Mouse (Mus musculus) embryonic facial prominence, embryonic 15.5 days (tissue): ENCODE measurements around the gene Epha6. TPM values are rescaled to one million over a fixed set of nuclear protein-coding genes. Genes with fewer than 3 reads are reported as not detected.

Experiments
- ATAC-seq: fragments of 200-750 bp; cut with Nextera tagmentation; 2 replicates; pipeline ENCODE4 v1.8.0; 2017; ENCODE audit warnings: low read depth, moderate TSS enrichment; ENCODE audit not compliant: insufficient number of reproducible peaks, low FRiP score, low TSS enrichment
- H3K27ac ChIP-seq: fragments of 300-500 bp; sonication (generic); replicated peaks from 2 replicates; pipeline ENCODE4 v1.5.1; 2015; ENCODE audit warnings: mild to moderate bottlenecking, inconsistent platforms
- H3K27me3 ChIP-seq: fragments of 300-500 bp; sonication (generic); 2 replicates; pipeline ENCODE4 v1.6.1; 2015; ENCODE audit warnings: inconsistent platforms
- H3K36me3 ChIP-seq: fragments of 300-500 bp; sonication (generic); 2 replicates; pipeline ENCODE4 v1.6.1; 2015; ENCODE audit warnings: mild to moderate bottlenecking, inconsistent platforms
- H3K4me1 ChIP-seq: fragments of 300-500 bp; sonication (generic); 2 replicates; pipeline ENCODE4 v1.6.1; 2015; ENCODE audit warnings: inconsistent platforms
- H3K4me2 ChIP-seq: fragments of 300-500 bp; sonication (generic); replicated peaks from 2 replicates; pipeline ENCODE4 v1.6.1; 2015; ENCODE audit warnings: mild to moderate bottlenecking, inconsistent platforms
- H3K4me3 ChIP-seq: fragments of 300-500 bp; sonication (generic); replicated peaks from 2 replicates; pipeline ENCODE4 v1.5.1; 2015; ENCODE audit warnings: mild to moderate bottlenecking, inconsistent platforms
- H3K9ac ChIP-seq: fragments of 300-500 bp; sonication (generic); 2 replicates; pipeline ENCODE4 v1.6.1; 2015; ENCODE audit warnings: inconsistent platforms
- H3K9me3 ChIP-seq: fragments of 300-500 bp; sonication (generic); replicated peaks from 2 replicates; pipeline ENCODE4 v1.6.1; 2016; ENCODE audit warnings: inconsistent platforms
- WGBS: fragments of 180-500 bp; shearing (Covaris S2); methylation state at CpG from one replicate; pipeline ENCODE4 v1.1.7; 2015; 5-methylcytosine and 5-hydroxymethylcytosine counted together
- polyA plus RNA-seq: library from polyadenylated mRNA; unstranded; fragments of >200 nt; fragmentation: Nextera tagmentation; extraction: Ambion mirVana; gene quantifications from 2 replicates; pipeline ENCODE4 v1.2.1, GENCODE M21; 2015

Epha6 gene
- polyA plus RNA-seq, 1 experiment from 2014 or later, result 0.77 TPM

DNA sequence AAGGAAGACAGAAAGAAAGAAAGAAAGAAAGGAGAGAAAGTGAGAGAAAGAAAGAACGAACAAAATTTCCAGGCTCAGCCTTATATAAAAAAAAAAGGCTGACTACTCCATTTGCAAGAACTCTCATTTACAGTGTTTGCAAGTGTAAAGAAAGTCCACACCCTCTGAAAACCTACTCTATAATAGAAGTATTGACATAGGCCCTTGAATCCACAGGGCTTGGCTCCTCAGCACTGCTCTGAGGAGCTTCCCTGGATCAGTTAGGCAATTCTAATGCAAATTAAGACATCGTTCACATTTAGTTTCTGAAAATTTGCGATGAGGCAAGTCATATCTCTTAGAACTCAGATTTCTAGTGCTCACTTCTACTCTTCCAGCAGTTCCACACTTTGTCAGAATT lies 483.9 kb downstream of the Epha6 start:
- Histone ChIP-seq H3K36me3 (no peaks in the 10 kb centered on the region), H3K9ac (no peak overlapping the region), H3K4me3 (no peak overlapping the region), H3K4me2 (no peak overlapping the region), H3K4me1 (no peaks in the 10 kb centered on the region), H3K27me3 (no peaks in the 10 kb centered on the region), H3K27ac (no peak overlapping the region), H3K9me3 (no peaks in the 10 kb centered on the region)
- 79% methylated on average over 3 of the region's 3 CpGs for WGBS
- no peak for ATAC-seq

DNA sequence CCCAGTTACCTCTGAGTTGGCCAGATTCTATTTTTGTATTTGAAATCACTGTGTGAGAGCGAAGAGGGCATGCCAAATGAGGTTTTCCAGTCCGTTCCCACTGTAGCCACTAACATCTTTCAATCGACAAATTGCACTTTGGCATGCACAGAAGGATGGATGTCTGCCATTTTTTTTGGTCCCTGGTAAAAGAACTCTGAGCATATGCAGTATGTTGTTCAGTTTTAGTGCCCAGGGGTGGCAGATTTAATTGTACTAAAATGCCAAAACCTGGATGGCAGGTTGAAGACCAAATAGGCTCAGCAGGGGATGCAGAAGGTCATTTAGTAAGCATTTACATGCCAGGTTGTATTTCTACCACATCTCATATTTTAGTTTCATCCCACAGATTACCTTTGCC lies 503.1 kb downstream of the Epha6 start:
- H3K4me3 ChIP-seq, result no peak overlapping the region
- no peaks in the 10 kb centered on the region for H3K4me1 ChIP-seq
- no peak overlapping the region for H3K27ac ChIP-seq
- no peaks in the 10 kb centered on the region for H3K36me3 ChIP-seq
- H3K27me3 ChIP-seq, result no peaks in the 10 kb centered on the region
- 45% methylated on average over 3 of the region's 3 CpGs for WGBS
- H3K9ac ChIP-seq, result no peak overlapping the region
- no peaks in the 10 kb centered on the region for H3K9me3 ChIP-seq
- no peak overlapping the region for H3K4me2 ChIP-seq
- no peak for ATAC-seq

DNA sequence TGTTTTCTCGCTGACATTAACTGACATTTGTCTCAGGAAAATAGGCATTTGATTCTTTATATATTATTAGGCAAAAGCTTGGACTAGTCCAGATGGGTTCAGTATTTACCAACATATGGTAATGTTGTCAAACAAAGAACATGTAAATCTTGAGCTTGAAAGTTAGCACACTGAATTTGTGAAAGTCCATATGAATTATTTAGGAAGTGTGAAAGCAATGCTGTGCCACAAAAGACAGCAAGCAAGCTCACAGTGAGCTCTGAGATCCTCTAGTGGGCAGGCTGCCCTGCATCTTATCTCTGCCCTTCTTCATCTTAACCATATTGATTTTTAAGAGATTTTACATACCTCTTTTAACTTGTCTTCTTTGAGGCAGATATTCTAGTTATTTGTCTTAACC lies 510.0 kb downstream of the Epha6 start:
- no peaks in the 10 kb centered on the region for H3K36me3 ChIP-seq
- H3K4me2 ChIP-seq, result no peak overlapping the region
- WGBS, result 63% methylated on average over 1 of the region's 1 CpGs
- no peak overlapping the region for H3K4me3 ChIP-seq
- no peak overlapping the region for H3K27ac ChIP-seq
- no peak for ATAC-seq
- no peaks in the 10 kb centered on the region for H3K9me3 ChIP-seq
- H3K27me3 ChIP-seq, result no peaks in the 10 kb centered on the region
- H3K4me1 ChIP-seq, result no peaks in the 10 kb centered on the region
- no peak overlapping the region for H3K9ac ChIP-seq

DNA sequence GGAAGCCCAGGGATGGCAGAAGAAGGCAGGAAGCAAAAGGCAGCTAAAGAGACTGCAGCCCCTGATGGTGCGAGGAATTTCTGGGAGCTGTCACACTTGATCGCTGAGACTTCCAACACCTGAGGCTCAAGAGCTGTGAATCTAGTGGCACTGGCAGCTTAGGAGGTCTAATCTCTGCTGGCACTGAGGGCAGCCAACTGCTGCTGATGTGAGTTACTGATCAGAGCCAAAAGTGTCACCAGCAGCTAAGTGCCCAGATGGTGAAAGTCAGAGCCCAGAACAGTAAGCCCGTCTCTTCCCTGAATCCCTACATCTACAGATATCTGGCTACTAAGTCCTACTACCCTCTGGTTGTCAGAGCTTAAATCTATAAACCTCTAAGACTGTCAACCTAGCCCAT lies 518.4 kb downstream of the Epha6 start:
- H3K36me3 ChIP-seq, result no peaks in the 10 kb centered on the region
- no peak overlapping the region for H3K9ac ChIP-seq
- H3K4me3 ChIP-seq, result no peak overlapping the region
- 88% methylated on average over 3 of the region's 3 CpGs for WGBS
- H3K27me3 ChIP-seq, result no peaks in the 10 kb centered on the region
- H3K27ac ChIP-seq, result no peak overlapping the region
- ATAC-seq, result no peak
- H3K4me2 ChIP-seq, result no peak overlapping the region
- H3K9me3 ChIP-seq, result no peaks in the 10 kb centered on the region
- H3K4me1 ChIP-seq, result no peaks in the 10 kb centered on the region

DNA sequence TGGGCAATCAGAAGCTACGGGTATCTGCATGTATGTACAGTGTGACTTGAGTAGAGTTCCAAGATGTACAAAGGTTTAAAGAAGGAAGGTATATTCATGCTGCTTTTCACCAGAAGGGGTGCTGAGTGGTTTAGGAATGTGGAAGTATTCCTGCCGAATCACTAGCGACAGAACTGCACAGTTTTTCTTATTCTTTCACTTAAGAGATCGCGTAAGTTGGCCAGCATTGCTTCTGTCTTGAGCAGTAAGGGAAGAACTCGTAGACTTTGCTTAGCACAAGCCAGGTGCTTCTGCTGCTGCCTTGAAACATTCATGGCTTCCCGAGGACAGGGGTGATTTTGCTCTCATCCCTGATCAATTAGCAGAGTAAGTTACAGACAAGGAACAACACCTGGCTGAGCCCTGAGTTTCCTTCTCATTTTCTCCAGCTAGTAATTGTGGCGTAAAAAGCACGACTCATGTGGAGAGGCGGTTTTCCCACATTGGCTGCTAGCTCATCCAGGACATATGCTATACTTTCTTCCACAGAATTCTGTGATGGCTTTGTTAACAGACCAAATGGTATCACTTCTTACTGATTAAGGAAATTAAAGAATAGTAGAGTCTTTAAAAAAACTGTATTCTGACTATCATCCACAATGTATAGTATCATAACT lies 534.7 kb downstream of the Epha6 start:
- Histone ChIP-seq H3K36me3 (no peaks in the 10 kb centered on the region), H3K9ac (no peak overlapping the region), H3K4me3 (no peak overlapping the region), H3K27me3 (no peaks in the 10 kb centered on the region), H3K4me1 (no peaks in the 10 kb centered on the region), H3K4me2 (no peak overlapping the region), H3K27ac (no peak overlapping the region), H3K9me3 (no peaks in the 10 kb centered on the region)
- 75% methylated on average over 10 of the region's 10 CpGs for WGBS
- ATAC-seq, result no peak

DNA sequence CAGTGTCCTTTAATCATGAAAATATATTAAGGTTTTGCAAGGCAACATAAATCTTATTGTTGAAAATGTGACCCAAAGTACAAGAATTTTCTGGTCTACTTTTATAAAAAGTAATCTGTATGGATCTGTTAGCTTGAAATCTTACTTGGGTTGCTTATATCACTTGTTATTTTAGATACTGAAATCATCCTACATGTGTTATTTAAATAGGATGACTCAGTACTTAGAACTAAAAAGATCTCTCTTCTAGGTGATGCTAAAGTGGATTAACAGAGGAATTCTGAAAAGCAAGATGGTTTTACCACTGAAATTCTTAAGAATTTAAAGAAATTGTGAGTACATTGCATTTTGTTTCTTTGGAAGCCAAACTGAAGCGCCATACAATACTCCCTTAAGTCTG lies 561.5 kb downstream of the Epha6 start:
- H3K27me3 ChIP-seq, result no peaks in the 10 kb centered on the region
- H3K36me3 ChIP-seq, result no peaks in the 10 kb centered on the region
- H3K4me2 ChIP-seq, result no peak overlapping the region
- H3K9me3 ChIP-seq, result no peaks in the 10 kb centered on the region
- H3K27ac ChIP-seq, result no peak overlapping the region
- WGBS, result 71% methylated on average over 1 of the region's 1 CpGs
- no peaks in the 10 kb centered on the region for H3K4me1 ChIP-seq
- H3K9ac ChIP-seq, result no peak overlapping the region
- no peak overlapping the region for H3K4me3 ChIP-seq
- no peak for ATAC-seq

DNA sequence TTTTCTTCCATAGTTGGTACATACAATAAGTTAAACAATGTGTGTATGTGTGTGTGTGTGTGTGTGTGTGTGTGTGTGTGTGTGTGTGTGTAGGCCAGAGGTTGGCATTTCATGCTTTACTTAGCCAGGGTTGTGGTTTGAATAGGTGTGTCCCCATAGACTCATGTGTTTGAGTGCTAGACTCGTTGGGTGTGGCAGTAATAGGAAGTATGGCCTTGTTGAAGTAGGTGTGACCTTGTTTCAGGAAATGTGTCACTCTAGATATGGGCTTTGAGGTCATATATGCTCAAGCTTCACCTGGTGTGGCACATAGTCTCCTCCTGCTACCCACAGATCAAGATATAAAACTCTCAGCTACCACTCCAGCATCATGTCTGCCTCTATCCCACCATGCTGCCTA lies 577.0 kb downstream of the Epha6 start:
- H3K4me2 ChIP-seq, result no peak overlapping the region
- no peaks in the 10 kb centered on the region for H3K9me3 ChIP-seq
- H3K4me1 ChIP-seq, result no peaks in the 10 kb centered on the region
- ATAC-seq, result no peak
- H3K9ac ChIP-seq, result no peak overlapping the region
- H3K4me3 ChIP-seq, result no peak overlapping the region
- H3K27me3 ChIP-seq, result no peaks in the 10 kb centered on the region
- no peaks in the 10 kb centered on the region for H3K36me3 ChIP-seq
- WGBS, result 67% methylated on average over 1 of the region's 1 CpGs
- no peak overlapping the region for H3K27ac ChIP-seq

DNA sequence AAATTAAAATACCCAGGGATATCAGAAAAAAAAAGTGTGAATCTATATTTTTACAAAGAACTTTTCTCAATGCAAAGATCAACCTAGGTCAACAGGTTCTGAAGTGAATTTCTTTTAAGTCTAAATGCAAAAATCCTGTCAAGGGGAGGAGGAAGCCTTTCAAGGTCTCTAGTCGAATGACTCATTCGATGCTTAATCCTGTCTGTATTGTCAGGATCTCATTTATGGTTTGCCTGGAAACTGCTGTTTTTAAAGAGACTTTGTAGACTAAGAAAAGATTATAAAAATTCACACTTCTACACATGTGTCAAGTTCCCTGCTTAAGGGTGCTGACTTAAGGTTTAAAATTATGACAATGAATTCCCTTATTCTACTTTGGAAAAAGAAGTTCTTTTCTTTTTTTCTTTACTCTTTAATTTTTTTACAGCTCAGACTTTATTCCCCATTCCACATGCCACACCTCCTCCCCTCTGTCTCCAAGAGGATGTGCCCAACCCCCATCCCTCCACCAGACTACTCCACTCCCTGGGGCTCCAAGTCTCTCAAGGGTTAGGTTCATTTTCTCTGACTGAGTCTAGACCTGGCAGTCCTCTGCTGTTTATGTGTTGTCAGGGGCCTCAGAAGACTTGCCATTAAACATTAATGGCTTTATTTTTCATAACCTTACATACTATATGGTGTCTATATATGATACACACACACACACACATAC lies 598.3 kb downstream of the Epha6 start:
- no peaks in the 10 kb centered on the region for H3K36me3 ChIP-seq
- WGBS, result 49% methylated on average over 2 of the region's 2 CpGs
- no peaks in the 10 kb centered on the region for H3K4me1 ChIP-seq
- ATAC-seq, result no peak
- no peak overlapping the region for H3K9ac ChIP-seq
- H3K27ac ChIP-seq, result no peak overlapping the region
- no peak overlapping the region for H3K4me3 ChIP-seq
- no peaks in the 10 kb centered on the region for H3K9me3 ChIP-seq
- H3K4me2 ChIP-seq, result no peak overlapping the region
- H3K27me3 ChIP-seq, result no peaks in the 10 kb centered on the region

DNA sequence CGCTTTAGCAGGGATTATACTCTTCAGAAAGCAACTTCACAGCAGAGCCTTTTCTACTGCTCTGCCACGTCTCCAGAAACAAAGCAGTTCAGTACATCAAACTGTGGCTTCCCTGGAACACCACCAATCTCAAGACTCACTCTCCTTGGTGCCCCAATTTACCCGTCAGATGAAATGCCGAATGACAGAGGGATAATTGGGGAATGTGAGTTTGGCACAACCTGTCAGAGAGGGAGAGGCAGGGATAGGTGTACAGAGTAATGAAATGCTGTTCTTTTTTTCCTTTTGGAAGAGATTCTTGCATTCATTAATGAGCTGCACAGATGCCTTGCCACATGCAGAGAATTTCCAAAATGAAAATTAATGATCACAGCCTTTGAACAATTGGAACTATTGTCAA lies 635.5 kb downstream of the Epha6 start:
- H3K4me1 ChIP-seq, result no peaks in the 10 kb centered on the region
- no peaks in the 10 kb centered on the region for H3K27me3 ChIP-seq
- no peak overlapping the region for H3K27ac ChIP-seq
- no peak overlapping the region for H3K4me3 ChIP-seq
- 47% methylated on average over 4 of the region's 4 CpGs for WGBS
- no peak overlapping the region for H3K9ac ChIP-seq
- no peak overlapping the region for H3K4me2 ChIP-seq
- no peak for ATAC-seq
- H3K9me3 ChIP-seq, result no peaks in the 10 kb centered on the region
- no peaks in the 10 kb centered on the region for H3K36me3 ChIP-seq

DNA sequence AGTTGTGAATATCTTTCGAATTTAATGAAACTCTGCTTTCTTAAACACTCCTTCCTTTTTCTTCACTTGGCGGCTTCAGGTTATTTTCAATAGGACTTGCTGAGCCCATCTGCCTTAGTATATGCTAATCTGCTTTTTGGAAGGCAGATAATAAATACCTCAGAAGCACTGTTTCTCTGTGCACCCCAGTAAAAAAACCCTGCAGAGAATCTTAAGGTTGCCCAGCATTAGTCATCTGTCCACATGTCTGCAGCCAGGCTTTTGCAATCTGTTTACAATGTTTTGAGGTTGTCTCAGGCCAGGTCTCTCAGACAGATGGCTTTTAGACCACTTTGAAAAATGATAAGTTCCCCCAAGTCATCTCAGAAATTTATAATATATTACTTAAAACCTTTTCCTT lies 649.6 kb downstream of the Epha6 start:
- H3K9ac ChIP-seq, result no peak overlapping the region
- H3K9me3 ChIP-seq, result no peaks in the 10 kb centered on the region
- no peak for ATAC-seq
- no peak overlapping the region for H3K4me3 ChIP-seq
- H3K36me3 ChIP-seq, result no peaks in the 10 kb centered on the region
- no peaks in the 10 kb centered on the region for H3K4me1 ChIP-seq
- WGBS, result 82% methylated on average over 2 of the region's 2 CpGs
- no peak overlapping the region for H3K27ac ChIP-seq
- no peaks in the 10 kb centered on the region for H3K27me3 ChIP-seq
- no peak overlapping the region for H3K4me2 ChIP-seq

DNA sequence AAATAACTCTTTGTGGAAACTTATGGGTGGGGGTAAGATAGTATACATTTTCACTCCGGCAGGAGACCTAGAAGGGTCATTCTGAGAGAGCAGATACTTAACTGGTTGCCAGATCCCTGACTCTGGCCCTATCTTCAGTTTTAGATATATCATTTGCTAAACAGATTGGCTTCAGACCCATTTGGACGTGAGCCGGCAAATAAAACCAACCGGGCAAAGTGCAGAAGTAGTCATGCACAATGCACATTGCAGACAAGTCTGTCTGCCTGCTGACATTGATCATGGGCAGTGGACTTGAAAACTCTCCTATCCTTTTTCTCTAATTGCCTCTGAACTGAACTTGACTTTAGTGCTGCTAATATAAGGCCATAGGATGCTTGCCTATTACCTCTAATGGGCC lies 681.6 kb downstream of the Epha6 start:
- H3K4me1 ChIP-seq, result no peaks in the 10 kb centered on the region
- no peak overlapping the region for H3K27ac ChIP-seq
- no peaks in the 10 kb centered on the region for H3K9me3 ChIP-seq
- no peaks in the 10 kb centered on the region for H3K36me3 ChIP-seq
- WGBS, result 87% methylated on average over 4 of the region's 4 CpGs
- H3K9ac ChIP-seq, result no peak overlapping the region
- H3K27me3 ChIP-seq, result no peaks in the 10 kb centered on the region
- no peak overlapping the region for H3K4me3 ChIP-seq
- ATAC-seq, result no peak
- H3K4me2 ChIP-seq, result no peak overlapping the region

DNA sequence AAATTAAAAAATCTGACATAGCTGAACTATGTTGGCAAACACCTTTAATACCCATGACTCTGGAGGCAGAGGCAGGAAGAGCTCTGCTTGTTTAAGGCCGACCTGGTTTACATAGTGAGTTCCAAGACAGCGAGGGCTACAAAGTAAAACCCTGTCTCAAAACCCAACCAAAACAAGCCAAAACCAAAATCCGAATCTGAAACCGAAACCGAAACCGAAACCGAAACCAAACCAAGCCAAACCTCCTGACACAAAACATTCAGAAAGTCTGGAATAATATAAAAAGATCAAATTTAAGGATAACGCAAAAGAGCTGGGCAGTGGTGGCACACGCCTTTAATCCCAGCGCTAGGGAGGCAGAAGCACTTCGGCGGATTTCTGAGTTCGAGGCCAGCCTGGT lies 725.3 kb downstream of the Epha6 start:
- Histone ChIP-seq H3K27me3 (no peaks in the 10 kb centered on the region), H3K27ac (no peak overlapping the region), H3K36me3 (no peaks in the 10 kb centered on the region), H3K4me1 (no peaks in the 10 kb centered on the region), H3K9ac (no peak overlapping the region), H3K9me3 (no peaks in the 10 kb centered on the region), H3K4me3 (no peak overlapping the region), H3K4me2 (no peak overlapping the region)
- no peak for ATAC-seq
- WGBS, result 92% methylated on average over 13 of the region's 13 CpGs
